Mouse (Mus musculus): ENCODE measurements around the gene Nicn1. TPM values are rescaled to one million over a fixed set of nuclear protein-coding genes. Genes with fewer than 3 reads are reported as not detected.

The Nicn1 gene
- polyA plus RNA-seq, 1 experiment = 4.6 TPM

- Histone ChIP-seq H3K4me1 (ENCODE audit: control insufficient read depth, insufficient read depth, insufficient read length) (no peaks in the 10 kb centered on the region), H3K4me3 (ENCODE audit: extremely low read depth, insufficient read depth, insufficient read length) (no peak within 1 kb of the TSS), H3K27ac (ENCODE audit: insufficient read depth, low read length) (no peak within 1 kb of the TSS), H3K36me3 (ENCODE audit: control insufficient read depth, insufficient read depth, low read length) (no peaks in the 10 kb centered on the region), H3K27me3 (ENCODE audit: control insufficient read depth, insufficient read depth, low read length) (no peaks in the 10 kb centered on the region)
- TF ChIP-seq CTCF (IDR thresholded peaks at IDR 0.05; ENCODE audit: extremely low read depth, insufficient read depth, insufficient read length, insufficient replicate concordance) (no peak), POLR2A (IDR thresholded peaks at IDR 0.05; ENCODE audit: low read depth, low read length) (no peak)
- no peak for DNase-seq (ENCODE audit: low read depth in 1 of 2, low spot score in 2 of 2)
- WGBS = 85% methylated on average over 18 of the region's 18 CpGs
These were observed 6.5 kb downstream of the Nicn1 start, which contains the start of gene Amt for GRCm38 (mm10) chr9:108296453-108297355. Gene Amt (plus strand): TSS chr9:108296853.

- H3K36me3 ChIP-seq (ENCODE audit: control insufficient read depth, insufficient read depth, low read length) = peaks cover 7% of the 10 kb centered on the region
- no peaks in the 10 kb centered on the region for H3K27me3 ChIP-seq (ENCODE audit: control insufficient read depth, insufficient read depth, low read length)
- TF ChIP-seq CTCF (IDR thresholded peaks at IDR 0.05; ENCODE audit: extremely low read depth, insufficient read depth, insufficient read length, insufficient replicate concordance) = no peak
- no peak for TF ChIP-seq POLR2A (IDR thresholded peaks at IDR 0.05; ENCODE audit: low read depth, low read length)
- no peaks in the 10 kb centered on the region; the same call in 1 of the 2 replicates for H3K4me1 ChIP-seq (ENCODE audit: control insufficient read depth, insufficient read depth, insufficient read length)
- H3K27ac ChIP-seq (ENCODE audit: insufficient read depth, low read length) = no peak overlapping the region
- WGBS = 93% methylated on average over 3 of the region's 3 CpGs
- H3K4me3 ChIP-seq (ENCODE audit: extremely low read depth, insufficient read depth, insufficient read length) = no peak overlapping the region
- no peak for DNase-seq (ENCODE audit: low read depth in 1 of 2, low spot score in 2 of 2)
These were observed 11.6 kb downstream of the Nicn1 start for GRCm38 (mm10) chr9:108301853-108302252.

- Histone ChIP-seq H3K4me1 (ENCODE audit: control insufficient read depth, insufficient read depth, insufficient read length) (peaks cover 2% of the 10 kb centered on the region; the same call in 1 of the 2 replicates), H3K4me3 (ENCODE audit: extremely low read depth, insufficient read depth, insufficient read length) (no peak overlapping the region), H3K27me3 (ENCODE audit: control insufficient read depth, insufficient read depth, low read length) (no peaks in the 10 kb centered on the region), H3K27ac (ENCODE audit: insufficient read depth, low read length) (no peak overlapping the region), H3K36me3 (ENCODE audit: control insufficient read depth, insufficient read depth, low read length) (peaks cover 7% of the 10 kb centered on the region)
- no peak for DNase-seq (ENCODE audit: low read depth in 1 of 2, low spot score in 2 of 2)
- no peak for TF ChIP-seq CTCF (IDR thresholded peaks at IDR 0.05; ENCODE audit: extremely low read depth, insufficient read depth, insufficient read length, insufficient replicate concordance)
- TF ChIP-seq POLR2A (IDR thresholded peaks at IDR 0.05; ENCODE audit: low read depth, low read length) = no peak
- WGBS = 87% methylated on average over 4 of the region's 4 CpGs
These were observed 14.5 kb downstream of the Nicn1 start for GRCm38 (mm10) chr9:108304716-108305115.

DNA sequence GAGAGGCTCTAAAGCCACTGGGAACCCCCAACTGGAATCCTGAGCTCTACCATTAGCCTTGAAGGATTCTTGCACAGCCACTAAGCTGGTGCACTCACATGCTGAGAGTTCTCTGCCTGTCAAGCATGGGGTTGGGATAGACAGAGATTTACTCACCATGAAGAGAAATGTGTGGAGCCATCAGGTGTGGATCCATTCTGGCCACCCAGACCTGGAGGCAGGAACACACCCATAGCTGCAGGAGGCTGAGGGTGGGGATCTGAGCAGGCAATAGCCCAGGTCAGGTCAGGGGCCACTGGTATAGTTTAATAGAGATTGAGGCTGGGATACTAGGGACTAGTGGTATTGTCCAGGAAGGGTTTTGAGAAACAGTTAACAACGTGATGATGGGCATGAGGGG lies 14.9 kb downstream of the Nicn1 start:
- 0% methylated on average over 1 of the region's 1 CpGs for WGBS
- Histone ChIP-seq H3K4me1 (ENCODE audit: control insufficient read depth, insufficient read depth, insufficient read length) (peaks cover 2% of the 10 kb centered on the region; the same call in 1 of the 2 replicates), H3K27me3 (ENCODE audit: control insufficient read depth, insufficient read depth, low read length) (no peaks in the 10 kb centered on the region), H3K36me3 (ENCODE audit: control insufficient read depth, insufficient read depth, low read length) (peaks cover 7% of the 10 kb centered on the region), H3K4me3 (ENCODE audit: extremely low read depth, insufficient read depth, insufficient read length) (peak overlapping the region; percentile 89; the same call in 1 of the 2 replicates), H3K27ac (ENCODE audit: insufficient read depth, low read length) (peak overlapping the region; percentile 91)
- DNase-seq (ENCODE audit: low read depth in 1 of 2, low spot score in 2 of 2) = peak in 1 of 2 experiments; percentile 11
- TF ChIP-seq CTCF (IDR thresholded peaks at IDR 0.05; ENCODE audit: extremely low read depth, insufficient read depth, insufficient read length, insufficient replicate concordance) = no peak

GRCm38 (mm10) chr9:108305629-108306520 lies 15.6 kb downstream of the Nicn1 start, which contains the start of the genes Rhoa and Tcta:
Gene Rhoa (plus strand): TSS chr9:108306129.
Gene Tcta (minus strand): TSS chr9:108306160.
- WGBS = under 1% methylated on average over 81 of the region's 81 CpGs
- TF ChIP-seq CTCF (IDR thresholded peaks at IDR 0.05; ENCODE audit: extremely low read depth, insufficient read depth, insufficient read length, insufficient replicate concordance) = no peak
- TF ChIP-seq POLR2A (IDR thresholded peaks at IDR 0.05; ENCODE audit: low read depth, low read length) = peak; percentile 93
- Histone ChIP-seq H3K4me3 (ENCODE audit: extremely low read depth, insufficient read depth, insufficient read length) (peak within 1 kb of the TSS; percentile 93), H3K36me3 (ENCODE audit: control insufficient read depth, insufficient read depth, low read length) (peaks cover 8% of the 10 kb centered on the region), H3K4me1 (ENCODE audit: control insufficient read depth, insufficient read depth, insufficient read length) (peaks cover 3% of the 10 kb centered on the region; the same call in 1 of the 2 replicates), H3K27ac (ENCODE audit: insufficient read depth, low read length) (peak within 1 kb of the TSS; percentile 100), H3K27me3 (ENCODE audit: control insufficient read depth, insufficient read depth, low read length) (no peaks in the 10 kb centered on the region)
- peak; percentile 97 to 100 for DNase-seq (ENCODE audit: low read depth in 1 of 2, low spot score in 2 of 2)

- Histone ChIP-seq H3K36me3 (ENCODE audit: control insufficient read depth, insufficient read depth, low read length) (peaks cover 8% of the 10 kb centered on the region), H3K27me3 (ENCODE audit: control insufficient read depth, insufficient read depth, low read length) (no peaks in the 10 kb centered on the region), H3K4me1 (ENCODE audit: control insufficient read depth, insufficient read depth, insufficient read length) (peaks cover 7% of the 10 kb centered on the region; the same call in 1 of the 2 replicates), H3K27ac (ENCODE audit: insufficient read depth, low read length) (peak overlapping the region; percentile 100), H3K4me3 (ENCODE audit: extremely low read depth, insufficient read depth, insufficient read length) (peak overlapping the region; percentile 93)
- no peak; the same call in 1 of the 2 replicates for TF ChIP-seq POLR2A (IDR thresholded peaks at IDR 0.05; ENCODE audit: low read depth, low read length)
- no peak for TF ChIP-seq CTCF (IDR thresholded peaks at IDR 0.05; ENCODE audit: extremely low read depth, insufficient read depth, insufficient read length, insufficient replicate concordance)
- under 1% methylated on average over 44 of the region's 51 CpGs for WGBS
- DNase-seq (ENCODE audit: low read depth in 1 of 2, low spot score in 2 of 2) = peak; percentile 68 to 87
These were observed 16.3 kb downstream of the Nicn1 start for GRCm38 (mm10) chr9:108306571-108306980.
